Mouse (Mus musculus): ENCODE results near the gene Zeb2.

Gene Zeb2

DNA sequence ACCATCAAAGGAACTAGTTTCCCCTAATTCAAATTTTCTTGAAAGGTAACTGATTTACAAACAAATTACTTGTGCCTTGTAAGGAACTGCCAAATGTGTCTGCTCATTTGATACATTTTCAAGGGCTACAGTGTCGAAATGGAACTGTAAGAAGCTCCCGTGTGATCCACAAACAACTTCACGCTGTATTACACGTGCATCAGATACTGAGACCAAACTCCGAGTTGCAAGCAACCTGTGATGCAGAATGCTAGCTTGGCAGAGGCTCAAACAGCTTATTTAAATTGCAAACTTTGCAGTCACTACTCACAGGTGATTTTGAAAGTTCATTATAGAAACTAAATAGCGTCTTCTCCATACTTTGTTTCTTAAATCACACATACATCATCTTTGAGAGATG lies 55.1 kb downstream of the Zeb2 start:
- no peak for DNase-seq (ENCODE audit: low read depth, low spot score)

GRCm38 (mm10) chr2:45060768-45061167 lies 56.4 kb downstream of the Zeb2 start:
- no peak for DNase-seq (ENCODE audit: low read depth, low spot score)

- no peak for DNase-seq (ENCODE audit: low read depth, low spot score)
These were observed 57.0 kb downstream of the Zeb2 start for GRCm38 (mm10) chr2:45060202-45060601.

GRCm38 (mm10) chr2:45059599-45059998 lies 57.6 kb downstream of the Zeb2 start:
- no peak for DNase-seq (ENCODE audit: low read depth, low spot score)

DNA sequence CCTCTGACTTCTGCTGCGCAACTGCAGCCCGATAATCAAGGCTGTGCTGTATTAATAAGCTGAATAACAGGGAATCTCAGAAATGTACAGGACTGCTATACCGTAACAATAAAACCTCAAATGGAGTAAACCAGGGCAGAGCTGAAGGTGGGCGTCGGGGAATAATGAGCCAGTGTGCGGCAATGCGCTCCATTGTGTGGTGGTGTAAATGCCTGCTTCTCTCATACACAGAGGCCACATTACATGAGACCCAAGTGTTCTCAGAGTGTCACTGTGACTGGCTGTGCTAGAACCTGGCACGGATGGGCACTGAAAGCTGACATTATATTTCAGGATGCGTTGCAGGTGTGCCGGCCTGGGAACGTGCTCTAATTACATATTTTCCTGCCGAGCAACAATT lies 58.2 kb downstream of the Zeb2 start:
- no peak for DNase-seq (ENCODE audit: low read depth, low spot score)

DNA sequence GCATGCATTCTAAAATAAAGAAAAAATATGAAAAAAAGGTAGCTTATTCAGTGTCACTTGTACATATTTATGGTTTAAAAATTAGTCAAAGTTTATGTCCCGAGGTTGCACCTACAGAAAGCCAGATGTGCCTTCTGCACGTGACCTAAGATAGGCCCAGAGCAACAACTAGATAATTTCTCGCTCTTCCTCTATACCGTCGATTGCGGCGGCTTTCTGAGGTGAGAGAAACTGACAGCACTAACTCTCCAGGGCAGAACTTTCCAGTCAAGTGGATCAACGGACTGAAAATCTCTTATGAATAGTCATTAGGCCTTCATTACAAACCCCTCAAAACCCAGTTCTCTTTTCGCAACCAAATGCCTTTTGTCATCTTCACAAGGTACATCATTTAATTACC lies 59.0 kb downstream of the Zeb2 start:
- DNase-seq (ENCODE audit: low read depth, low spot score): no peak

GRCm38 (mm10) chr2:45056856-45057562 lies 60.2 kb downstream of the Zeb2 start:
- no peak for DNase-seq (ENCODE audit: low read depth, low spot score)

DNA sequence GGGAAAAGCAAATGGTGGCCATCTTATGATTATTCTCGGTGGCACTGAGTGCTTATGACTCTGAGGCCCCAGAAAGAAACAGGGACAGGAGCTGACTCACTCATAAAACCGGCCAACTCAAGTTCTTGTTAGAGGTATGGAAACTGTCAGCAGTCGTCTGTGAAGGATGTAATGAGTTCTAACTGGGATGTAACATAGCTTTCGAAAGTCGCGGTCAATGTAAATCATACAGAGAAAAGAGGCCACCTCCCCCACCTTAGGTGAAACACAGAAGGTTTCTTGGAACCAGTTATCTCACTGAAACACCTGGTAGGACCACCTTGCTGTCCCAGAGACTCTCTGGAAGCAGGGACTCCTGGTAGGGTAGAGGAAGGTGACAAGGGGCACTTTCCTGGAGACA lies 61.3 kb downstream of the Zeb2 start:
- no peak for DNase-seq (ENCODE audit: low read depth, low spot score)

DNA sequence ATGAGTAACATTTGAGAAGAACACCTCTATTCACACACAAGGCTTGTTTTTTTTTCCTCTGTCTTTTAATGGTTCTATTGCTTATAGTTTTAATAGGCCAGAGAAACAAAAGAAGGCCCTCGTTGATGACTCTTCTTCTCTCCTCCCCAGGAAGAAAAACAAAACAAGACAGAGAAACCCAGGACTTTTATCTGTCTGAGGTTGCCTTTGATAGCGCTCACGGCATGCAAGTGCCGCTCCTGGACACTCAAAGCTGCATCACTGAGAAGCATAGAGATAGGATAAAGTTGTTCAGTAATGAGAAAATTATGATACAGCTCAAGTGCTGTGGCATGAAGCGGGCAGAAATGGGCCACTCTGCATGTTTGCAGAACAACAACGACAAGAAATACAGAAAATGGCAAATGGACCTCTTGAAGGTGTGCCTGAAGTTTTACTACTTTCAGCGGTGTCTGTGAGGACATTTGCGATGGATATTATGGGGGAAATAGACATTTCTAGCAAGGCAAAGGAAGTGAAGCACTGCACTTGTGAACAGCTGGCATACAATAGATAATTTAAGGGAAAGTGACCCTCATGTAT lies 62.1 kb downstream of the Zeb2 start:
- no peak for DNase-seq (ENCODE audit: low read depth, low spot score)

- DNase-seq (ENCODE audit: low read depth, low spot score): no peak
These were observed 62.8 kb downstream of the Zeb2 start for GRCm38 (mm10) chr2:45054070-45055025.

DNA sequence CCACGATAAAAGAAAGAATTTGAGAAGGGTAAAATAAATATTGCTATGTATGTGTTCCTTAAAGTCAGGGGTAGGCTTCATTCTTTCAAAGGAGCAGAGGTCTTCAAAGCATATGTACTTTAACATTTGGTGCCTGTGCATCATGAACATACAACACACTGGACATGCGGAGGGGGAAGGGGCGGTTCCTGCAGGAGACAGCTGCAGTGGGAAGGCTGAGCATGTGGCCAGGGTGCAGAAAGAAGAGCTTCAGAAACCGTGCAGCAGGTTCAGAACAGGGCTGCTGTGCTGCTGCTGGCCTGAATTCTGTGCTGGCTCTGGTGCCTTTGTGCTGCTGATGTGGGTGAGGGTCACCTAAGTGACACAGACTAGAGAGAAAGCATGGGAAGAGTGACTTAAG lies 64.6 kb downstream of the Zeb2 start:
- DNase-seq (ENCODE audit: low read depth, low spot score): no peak

DNA sequence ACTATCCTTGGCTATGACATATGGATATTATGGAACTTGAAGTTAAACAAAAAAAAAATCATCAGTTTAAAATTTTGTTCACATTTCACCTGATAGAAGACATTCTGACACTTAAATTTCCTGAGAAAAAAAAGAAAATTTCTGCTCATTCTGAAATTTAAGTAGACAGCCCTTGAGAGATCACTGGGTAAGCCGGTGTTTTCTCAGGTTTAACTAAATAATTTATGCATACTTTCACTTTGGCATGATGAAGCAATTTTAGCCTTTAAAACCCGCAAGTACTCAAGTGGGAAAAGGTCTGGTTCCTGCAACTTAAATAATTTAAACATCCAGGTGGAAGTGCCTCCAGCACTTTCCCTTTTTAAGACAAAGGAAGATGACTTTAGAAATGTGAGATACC lies 65.9 kb downstream of the Zeb2 start:
- DNase-seq (ENCODE audit: low read depth, low spot score): no peak

DNA sequence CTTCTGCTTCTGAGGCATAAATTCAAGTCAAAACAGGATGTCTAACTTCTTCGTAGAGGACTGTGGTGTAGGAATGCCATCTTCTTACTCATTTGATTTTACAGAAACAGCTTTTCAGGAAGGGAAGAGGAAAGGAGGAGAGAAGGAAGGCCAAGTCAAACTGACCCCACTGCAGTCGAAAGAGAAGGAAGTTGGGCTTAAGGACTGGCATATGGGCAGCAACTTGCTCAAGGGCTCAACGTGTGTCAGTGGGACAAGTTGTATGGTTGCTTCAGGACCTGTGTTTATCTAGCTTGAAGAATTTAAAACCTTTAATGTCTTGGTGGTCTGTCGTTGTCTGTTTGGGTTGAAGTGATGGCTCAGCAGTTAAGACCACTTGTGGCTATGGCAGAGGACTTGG lies 67.3 kb downstream of the Zeb2 start:
- no peak for DNase-seq (ENCODE audit: low read depth, low spot score)

DNA sequence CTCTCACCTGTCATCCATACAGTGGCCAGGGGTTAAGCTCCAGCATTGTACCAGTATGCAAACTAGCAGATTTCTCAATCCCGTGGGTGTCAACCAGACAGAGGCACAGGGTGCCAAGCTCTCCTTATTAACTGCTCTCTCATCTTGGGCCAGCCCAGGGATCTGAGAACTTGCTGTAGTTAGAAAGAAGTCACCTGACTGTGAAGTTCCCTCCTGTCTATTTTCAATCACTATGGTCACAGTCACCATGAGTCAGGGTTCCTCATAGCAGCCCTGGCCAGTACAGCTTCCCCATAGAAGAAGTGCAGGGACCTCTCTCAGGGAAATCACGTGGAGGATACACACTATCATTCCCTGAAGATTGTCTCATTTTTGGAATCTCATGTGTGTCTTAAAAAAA lies 67.9 kb downstream of the Zeb2 start:
- no peak for DNase-seq (ENCODE audit: low read depth, low spot score)

GRCm38 (mm10) chr2:45040706-45041312 lies 76.4 kb downstream of the Zeb2 start:
- DNase-seq (ENCODE audit: low read depth, low spot score): no peak

DNA sequence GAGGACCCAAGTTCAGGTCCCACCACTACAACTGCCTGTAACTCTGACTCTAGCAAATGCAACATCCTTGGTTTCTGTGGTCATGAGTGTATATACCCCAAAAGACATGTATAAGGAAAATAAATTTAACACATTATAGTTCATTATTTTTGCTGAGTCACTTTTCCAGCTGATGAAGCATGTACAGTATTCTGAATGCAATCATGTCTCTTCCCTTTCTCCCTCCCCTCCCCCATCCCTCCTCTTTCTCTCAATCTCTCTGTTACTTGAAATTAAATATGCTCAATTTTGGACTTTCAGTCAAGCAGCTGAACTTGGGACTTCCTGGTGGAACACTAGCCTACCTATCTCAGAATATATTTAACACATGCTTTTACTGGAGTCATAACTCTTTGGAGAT lies 77.7 kb downstream of the Zeb2 start:
- no peak for DNase-seq (ENCODE audit: low read depth, low spot score)

- DNase-seq (ENCODE audit: low read depth, low spot score): no peak
These were observed 89.0 kb downstream of the Zeb2 start for GRCm38 (mm10) chr2:45028091-45028638.

GRCm38 (mm10) chr2:45017186-45017800 lies 99.9 kb downstream of the Zeb2 start:
- DNase-seq (ENCODE audit: low read depth, low spot score): no peak

GRCm38 (mm10) chr2:45013325-45013724 lies 103.9 kb downstream of the Zeb2 start:
- no peak for DNase-seq (ENCODE audit: low read depth, low spot score)

DNA sequence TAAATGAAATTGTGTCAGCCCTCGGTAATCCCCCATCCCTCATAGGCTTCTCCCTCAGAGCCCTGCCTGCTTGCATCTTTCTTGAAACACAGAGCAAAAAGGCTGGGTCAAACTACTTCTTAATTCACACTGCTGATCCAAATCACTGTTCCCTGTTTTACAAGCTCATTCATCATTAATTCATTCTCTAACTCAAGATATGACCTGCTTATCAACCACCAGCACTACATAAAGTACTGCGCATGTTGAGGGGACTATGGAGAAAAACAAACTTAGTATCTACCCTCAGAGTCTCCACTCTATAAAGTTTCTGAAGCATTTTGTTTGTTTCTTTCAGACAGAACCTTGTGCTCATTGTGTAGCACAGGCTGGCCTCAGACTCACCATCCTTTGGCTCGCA lies 104.5 kb downstream of the Zeb2 start:
- DNase-seq (ENCODE audit: low read depth, low spot score): no peak

DNA sequence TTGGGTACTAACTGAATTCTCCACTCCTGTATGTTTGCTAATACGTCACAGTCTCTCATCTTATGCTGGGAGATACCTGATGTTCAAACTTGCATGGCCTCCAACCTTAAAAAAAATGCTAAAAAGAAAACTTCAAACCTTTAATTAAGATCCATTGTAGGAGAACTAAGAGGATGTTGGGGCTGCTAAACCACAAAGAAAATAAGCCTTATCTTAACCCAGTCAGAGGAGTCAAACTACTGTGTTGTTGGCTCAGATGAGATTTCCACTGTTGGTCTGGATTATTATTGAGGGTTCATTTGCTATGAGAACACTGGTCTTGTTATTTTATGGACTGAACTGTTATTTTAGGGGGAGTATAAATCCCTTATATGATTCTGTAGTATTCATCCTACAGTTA lies 106.5 kb downstream of the Zeb2 start:
- DNase-seq (ENCODE audit: low read depth, low spot score): no peak
